ENCODE assay signal across 9 mouse cellular contexts in genomic region chr4:40875842-40876241, GRCm38 (mm10). TPM values are rescaled to one million over a fixed set of nuclear protein-coding genes. Genes with fewer than 3 reads are reported as not detected.
DNase-seq lines count a peak whose midpoint lies in the region; ATAC-seq and TF ChIP-seq lines count a peak whose summit lies in the region.
"Had no signal": no experiment of that assay in that cellular context is flagged by ENCODE, and none has a peak within 500 bp of the region (broad histone marks: within the 10 kb centered on the region; RNA-seq: fewer than 3 reads in every experiment).

No protein-coding gene starts in this region.

- DNase-seq in testis, postnatal 10 days (ENCODE audit: low spot score) = no peak
- DNase-seq in thymus, postnatal 10 days (ENCODE audit: low spot score in 2 of 2) = peak; percentile 74 to 86
- DNase-seq in adrenal gland, postnatal 25 days = no peak
- DNase-seq: lung, embryonic 14.5 days had no signal

- H3K27me3 ChIP-seq in testis, adult 2 months (ENCODE audit: control insufficient read depth, insufficient read depth, low read length) = no peaks in the 10 kb centered on the region
- no peaks in the 10 kb centered on the region for H3K27me3 ChIP-seq in midbrain, embryonic 13.5 days
- H3K27me3 ChIP-seq in intestine, embryonic 15.5 days (replicated peaks) = no peaks in the 10 kb centered on the region

- TF ChIP-seq POLR2A in testis, adult 2 months (IDR thresholded peaks at IDR 0.05; ENCODE audit: control insufficient read depth, low read depth, low read length) = no peak

- WGBS in midbrain, embryonic 13.5 days = 91% methylated on average over 20 of the region's 20 CpGs
- WGBS in intestine, embryonic 15.5 days = 62% methylated on average over 20 of the region's 20 CpGs

- H3K36me3 ChIP-seq in testis, adult 2 months (ENCODE audit: control insufficient read depth, insufficient read depth, low read length) = no peaks in the 10 kb centered on the region
- no peaks in the 10 kb centered on the region for H3K36me3 ChIP-seq in midbrain, embryonic 13.5 days
- H3K36me3 ChIP-seq in intestine, embryonic 15.5 days = no peaks in the 10 kb centered on the region

- no peak overlapping the region for H3K27ac ChIP-seq in testis, adult 2 months (ENCODE audit: control insufficient read depth, insufficient read depth, low read depth, low read length)
- H3K27ac ChIP-seq in midbrain, embryonic 13.5 days = no peak overlapping the region
- no peak overlapping the region for H3K27ac ChIP-seq in intestine, embryonic 15.5 days

- no peaks in the 10 kb centered on the region for H3K9me3 ChIP-seq in midbrain, embryonic 13.5 days
- no peaks in the 10 kb centered on the region for H3K9me3 ChIP-seq in intestine, embryonic 15.5 days

- peak; percentile 45 for ATAC-seq in granulocyte monocyte progenitor cell, adult 5-6 weeks (replicated peaks; ENCODE audit: poor library complexity, severe bottlenecking)
- ATAC-seq in megakaryocyte progenitor cell, adult 5-6 weeks (replicated peaks; ENCODE audit: poor library complexity) = peak; percentile 42
- no peak for ATAC-seq in midbrain, embryonic 13.5 days
- ATAC-seq in intestine, embryonic 15.5 days = no peak

- no peak for TF ChIP-seq CTCF in testis, adult 2 months (IDR thresholded peaks at IDR 0.05; ENCODE audit: control insufficient read depth, insufficient read depth, insufficient replicate concordance, low read depth, low read length)

- H3K4me1 ChIP-seq in testis, adult 2 months (ENCODE audit: control insufficient read depth, insufficient read depth, low read length) = peaks cover 9% of the 10 kb centered on the region
- peaks cover 13% of the 10 kb centered on the region for H3K4me1 ChIP-seq in midbrain, embryonic 13.5 days (replicated peaks)
- peaks cover 35% of the 10 kb centered on the region for H3K4me1 ChIP-seq in intestine, embryonic 15.5 days (replicated peaks)

- H3K9ac ChIP-seq in midbrain, embryonic 13.5 days (replicated peaks) = no peak overlapping the region
- no peak overlapping the region for H3K9ac ChIP-seq in intestine, embryonic 15.5 days

- no peak overlapping the region for H3K4me2 ChIP-seq in midbrain, embryonic 13.5 days (replicated peaks)
- no peak overlapping the region for H3K4me2 ChIP-seq in intestine, embryonic 15.5 days (replicated peaks)

- H3K4me3 ChIP-seq in testis, adult 2 months (ENCODE audit: control insufficient read depth, low read depth, low read length) = peak overlapping the region; percentile 58
- H3K4me3 ChIP-seq in midbrain, embryonic 13.5 days (replicated peaks) = no peak overlapping the region
- H3K4me3 ChIP-seq in intestine, embryonic 15.5 days (replicated peaks) = no peak overlapping the region

RNA-seq across cellular contexts. Expression of gene B4galt1, which starts 22.0 kb away (rescaled TPM):
- polyA plus RNA-seq in testis, adult 2 months (2012; rRNA removed) = 9.7 and 10.3 TPM in 2 replicates
- total RNA-seq in granulocyte monocyte progenitor cell, adult 5-6 weeks (2014; fragmentation: Nextera tagmentation) = 74.8 and 78.1 TPM in 2 replicates
- 45.0 and 45.5 TPM in 2 replicates for total RNA-seq in granulocyte monocyte progenitor cell, adult 5-6 weeks (2017)
- total RNA-seq in megakaryocyte progenitor cell, adult 5-6 weeks (2015) = 69.8 and 71.5 TPM in 2 replicates
- total RNA-seq in megakaryocyte progenitor cell, adult 5-6 weeks (2017) = 41.2 and 46.5 TPM in 2 replicates
- 7.2 and 8.3 TPM in 2 replicates for polyA plus RNA-seq in midbrain, embryonic 13.5 days (2015; fragmentation: Nextera tagmentation; extraction: Ambion mirVana)
- 70.1 and 91.5 TPM in 2 replicates for total RNA-seq in adrenal gland, postnatal 25 days (2021)
- 30.2 and 33.2 TPM in 2 replicates for polyA plus RNA-seq in intestine, embryonic 15.5 days (2015; fragmentation: Nextera tagmentation; extraction: Ambion mirVana)

RNA-seq across cellular contexts. Expression of gene Spink4, which starts 44.0 kb away (rescaled TPM):
- 5.1 and 11.1 TPM in 2 replicates for polyA plus RNA-seq in testis, adult 2 months (2012; rRNA removed)
- not detected in 2 replicates for total RNA-seq in granulocyte monocyte progenitor cell, adult 5-6 weeks (2014; fragmentation: Nextera tagmentation)
- not detected in 2 replicates for total RNA-seq in granulocyte monocyte progenitor cell, adult 5-6 weeks (2017)
- total RNA-seq in megakaryocyte progenitor cell, adult 5-6 weeks (2015) = not detected in 2 replicates
- not detected in 2 replicates for total RNA-seq in megakaryocyte progenitor cell, adult 5-6 weeks (2017)
- polyA plus RNA-seq in midbrain, embryonic 13.5 days (2015; fragmentation: Nextera tagmentation; extraction: Ambion mirVana) = not detected in 2 replicates
- 5.2 and 10.7 TPM in 2 replicates for total RNA-seq in adrenal gland, postnatal 25 days (2021)
- polyA plus RNA-seq in intestine, embryonic 15.5 days (2015; fragmentation: Nextera tagmentation; extraction: Ambion mirVana) = 309 and 393 TPM in 2 replicates
- polyA plus RNA-seq: lung, embryonic 14.5 days had no signal

Comparison
In these comparisons a context has a peak if more than half of its experiments do, and no peak if none do; other contexts are left out.
1. DNase-seq: peak in thymus, postnatal 10 days (2 of 2); none in testis, postnatal 10 days (single experiment) and adrenal gland, postnatal 25 days (single experiment).
2. ATAC-seq: peak in granulocyte monocyte progenitor cell, adult 5-6 weeks (single experiment) and megakaryocyte progenitor cell, adult 5-6 weeks (single experiment); none in midbrain, embryonic 13.5 days (single experiment) and intestine, embryonic 15.5 days (single experiment).